Mouse (Mus musculus): ENCODE results near the gene Tnip1.

DNA sequence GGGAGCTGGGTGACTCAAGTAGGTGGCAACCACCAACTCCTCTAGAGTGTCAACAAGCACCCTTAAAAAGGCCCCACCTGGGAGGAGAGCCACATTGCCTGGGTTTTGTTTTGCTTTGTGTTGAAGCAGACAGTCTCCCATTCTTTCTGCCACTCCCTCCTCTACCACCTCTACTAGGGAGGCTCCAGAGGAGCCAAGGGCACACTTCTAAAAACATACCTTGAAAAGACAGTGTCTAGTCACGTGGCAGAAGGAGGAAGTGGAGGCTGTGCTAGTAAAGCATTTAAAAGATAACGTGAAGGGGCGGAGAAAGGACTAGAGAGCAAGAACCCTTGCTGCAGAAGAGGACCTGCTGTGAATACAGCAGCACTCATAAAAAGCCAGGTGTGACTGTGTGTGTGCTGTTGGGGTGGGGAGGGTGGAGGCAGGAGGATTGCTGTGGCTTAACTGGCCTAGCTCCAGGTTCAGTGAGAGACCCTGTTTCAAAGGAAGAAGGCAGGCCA, 4.1 kb downstream of the Tnip1 start:
- TF ChIP-seq CTCF (IDR thresholded peaks at IDR 0.05), result no peak
- TF ChIP-seq EP300 (IDR thresholded peaks at IDR 0.05), result peak; percentile 23; the same call in 1 of the 2 replicates

Data from lung, postnatal 0 days (tissue).